Mouse (Mus musculus) gastrocnemius, postnatal 25 days (tissue): ENCODE data around the gene Phlda3. TPM values are rescaled to one million over a fixed set of nuclear protein-coding genes. Genes with fewer than 3 reads are reported as not detected.

Experiments
- DNase-seq: peaks from one replicate; pipeline ENCODE4 v3.0.0; 2022
- long read RNA-seq, 2 experiments: library from polyadenylated mRNA; stranded (forward); transcript quantifications; one replicate each; pipeline ENCODE4 v2.0.0; 2021
- total RNA-seq, 2 experiments: library from RNA; stranded (reverse); gene quantifications; 1 replicate in 1 of 2; 2 replicates in 1 of 2; pipeline ENCODE4 v1.2.3; 2021

The Phlda3 gene
- total RNA-seq, result 100 to 1,000 TPM in 1 of 2 experiments, 10 to 100 TPM in 1; 56.9 to 161 TPM
- long read RNA-seq, experiment 1, transcript Phlda3-201 (2 exons, 1,435 nt), result major isoform, 117 of 132 reads
- long read RNA-seq, experiment 1, partial matches to known transcripts, result 15 of 132 reads
- long read RNA-seq, experiment 1, other reads (novel, unspliced or antisense), result 0 of 132 reads
- long read RNA-seq, experiment 2, transcript Phlda3-201 (2 exons, 1,435 nt), result major isoform, 219 of 236 reads
- long read RNA-seq, experiment 2, partial matches to known transcripts, result 16 of 236 reads
- long read RNA-seq, experiment 2, other reads (novel, unspliced or antisense), result 1 of 236 reads

DNA sequence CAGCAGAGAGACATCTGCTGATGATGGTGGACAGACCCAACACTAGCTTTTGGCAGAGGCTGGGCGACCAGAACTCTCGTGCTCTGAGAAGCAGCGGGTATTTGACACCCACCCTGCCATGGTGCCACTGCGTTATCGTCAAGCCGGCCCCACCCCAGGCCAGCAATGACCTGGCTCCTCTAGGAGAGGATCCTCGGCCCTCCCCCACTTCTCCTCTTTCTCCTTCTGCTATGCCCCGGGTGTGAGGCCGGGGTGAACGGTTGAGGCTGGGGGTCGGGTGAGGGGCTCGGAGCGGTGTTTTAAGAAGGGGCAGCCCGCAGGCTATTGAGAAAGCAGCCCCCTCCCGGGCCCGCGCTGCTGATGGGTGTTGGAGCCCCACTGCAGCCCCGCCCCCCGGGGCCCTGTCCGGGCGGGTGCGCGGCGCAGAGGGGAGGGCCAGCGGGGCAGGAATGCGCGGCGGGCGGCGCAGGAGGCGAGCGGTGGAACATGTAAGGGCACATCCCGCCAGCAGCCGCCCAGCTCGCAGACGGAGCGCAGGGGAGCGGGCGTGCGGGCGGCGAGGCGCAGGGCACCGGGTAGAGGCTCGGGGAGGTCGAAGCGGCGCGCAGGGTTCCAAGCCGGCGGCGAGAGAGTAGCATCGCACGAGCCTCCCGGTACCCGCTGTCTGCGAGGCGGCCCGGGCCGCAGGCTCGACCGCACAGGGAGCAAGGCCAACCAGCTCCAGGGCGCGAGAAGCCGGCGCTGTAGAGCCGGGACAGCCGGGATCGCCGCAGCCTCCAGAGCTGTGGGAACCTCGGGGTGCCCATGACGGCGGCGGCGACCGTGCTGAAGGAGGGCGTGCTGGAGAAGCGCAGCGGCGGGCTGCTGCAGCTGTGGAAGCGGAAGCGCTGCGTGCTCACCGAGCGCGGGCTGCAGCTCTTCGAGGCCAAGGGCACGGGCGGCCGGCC, at the start of gene Phlda3:
Gene Phlda3 (plus strand): TSS at position 475 of the 947 bp plus-strand sequence.
- DNase-seq, result peak; percentile 87

DNA sequence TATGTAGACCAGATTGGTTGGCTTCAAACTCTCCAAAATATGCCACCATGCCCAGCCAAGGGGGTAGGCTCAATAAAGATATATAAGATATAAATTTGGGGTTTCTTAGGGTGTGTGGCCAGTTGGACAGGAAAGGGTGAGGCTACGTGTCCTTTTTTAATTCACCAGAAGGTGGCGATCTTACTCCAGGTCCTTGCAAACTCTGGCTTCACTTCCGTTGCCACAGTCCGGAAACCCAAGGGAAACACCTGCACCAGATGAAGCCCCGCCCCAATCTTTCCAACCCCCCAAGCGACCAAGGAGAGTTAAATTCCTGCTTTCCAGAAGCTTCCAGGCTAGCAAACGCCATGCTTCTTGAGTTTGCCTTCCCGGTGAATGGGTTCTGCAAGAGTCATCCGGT, 46.4 kb upstream of the Phlda3 start:
- peak; percentile 54 for DNase-seq

DNA sequence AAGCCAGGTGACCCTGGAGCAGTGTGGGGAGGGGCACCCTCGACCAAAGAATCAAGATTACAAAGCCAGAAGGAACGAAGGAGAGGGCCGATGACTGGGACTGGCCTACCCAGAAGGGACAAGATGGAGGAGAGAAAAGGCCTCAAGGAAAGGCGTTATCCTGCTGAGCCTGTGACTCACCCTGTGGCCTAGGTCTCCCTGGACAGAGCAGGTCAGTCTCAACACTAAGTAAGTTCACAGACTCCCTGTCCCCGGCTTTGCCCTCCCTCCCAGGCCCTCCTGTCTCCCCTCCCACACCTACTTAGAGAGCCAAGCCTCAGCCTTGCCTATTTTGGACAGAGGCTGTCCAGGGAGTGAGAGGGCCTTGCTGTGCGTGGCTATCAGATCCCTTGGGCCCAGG, 45.9 kb upstream of the Phlda3 start, which contains the start of gene Csrp1:
Gene Csrp1 (plus strand): TSS at position 79 of the 400 bp plus-strand sequence.
- DNase-seq, result no peak

GRCm38 (mm10) chr1:135723016-135723415, 42.9 kb upstream of the Phlda3 start:
- no peak for DNase-seq

DNA sequence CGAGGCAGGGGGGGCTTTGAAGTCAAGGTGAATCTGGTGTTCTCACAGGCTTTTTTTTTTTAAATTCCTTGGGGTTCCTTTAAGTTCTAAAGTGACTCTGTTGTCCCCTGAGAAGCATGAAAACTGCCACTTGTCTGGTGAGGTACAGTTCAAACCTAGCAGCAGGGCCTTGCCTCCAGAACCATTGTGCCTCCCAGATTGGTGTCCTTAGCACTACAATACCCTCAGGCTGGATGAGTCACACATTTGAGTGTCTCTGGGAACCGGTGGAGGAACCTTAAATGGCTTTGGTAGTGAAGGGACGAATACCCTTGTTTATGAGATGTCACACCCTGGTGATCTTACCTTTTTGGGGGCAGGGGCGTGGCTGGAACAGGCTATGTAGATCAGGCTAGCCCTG, 41.8 kb upstream of the Phlda3 start:
- DNase-seq, result no peak

DNA sequence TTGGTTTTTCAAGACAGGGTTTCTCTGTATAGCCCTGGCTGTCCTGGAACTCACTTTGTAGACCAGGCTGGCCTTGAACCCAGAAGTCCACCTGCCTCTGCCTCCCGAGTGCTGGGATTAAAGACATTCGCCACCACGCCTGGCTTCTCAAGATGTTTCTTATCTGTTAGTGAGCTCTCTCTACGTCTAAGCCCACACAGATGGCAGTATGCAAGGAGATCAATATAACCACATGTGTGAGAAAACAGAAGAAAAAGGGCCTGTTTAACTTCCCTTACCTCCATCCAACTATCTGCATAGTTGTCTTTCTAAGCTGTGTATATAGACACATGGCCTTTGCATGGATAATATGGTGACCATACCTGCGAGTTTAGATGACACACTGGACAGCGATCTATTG, 40.6 kb upstream of the Phlda3 start:
- DNase-seq, result no peak

- no peak for DNase-seq
Observed at GRCm38 (mm10) chr1:135725936-135726335, 40.0 kb upstream of the Phlda3 start.

GRCm38 (mm10) chr1:135728631-135729366, 37.1 kb upstream of the Phlda3 start:
- peak; percentile 90 for DNase-seq

DNA sequence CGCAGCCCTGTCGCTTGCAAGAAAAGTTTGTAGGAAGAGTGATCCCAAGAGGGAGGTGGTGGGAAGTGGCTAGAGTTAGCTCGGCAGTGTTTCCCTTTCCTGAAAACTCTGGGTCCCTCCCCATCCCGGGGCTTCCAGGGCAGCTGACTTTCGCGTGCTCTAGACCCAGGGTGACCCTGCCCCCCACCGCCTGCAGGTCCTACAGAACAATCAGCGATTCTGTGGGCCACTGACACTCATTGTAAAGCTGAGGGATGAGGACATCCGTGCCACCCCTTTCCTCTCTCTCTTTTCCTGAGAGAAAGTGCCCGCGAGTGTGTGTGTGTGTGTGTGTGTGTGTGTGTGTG, 36.6 kb upstream of the Phlda3 start:
- DNase-seq, result no peak

- no peak for DNase-seq
Observed at GRCm38 (mm10) chr1:135729821-135730220, 36.1 kb upstream of the Phlda3 start.

GRCm38 (mm10) chr1:135730296-135730695, 35.6 kb upstream of the Phlda3 start:
- no peak for DNase-seq

- DNase-seq, result no peak
Observed at GRCm38 (mm10) chr1:135731393-135731792, 34.5 kb upstream of the Phlda3 start.

- no peak for DNase-seq
Observed at GRCm38 (mm10) chr1:135731897-135732684, 33.8 kb upstream of the Phlda3 start.

DNA sequence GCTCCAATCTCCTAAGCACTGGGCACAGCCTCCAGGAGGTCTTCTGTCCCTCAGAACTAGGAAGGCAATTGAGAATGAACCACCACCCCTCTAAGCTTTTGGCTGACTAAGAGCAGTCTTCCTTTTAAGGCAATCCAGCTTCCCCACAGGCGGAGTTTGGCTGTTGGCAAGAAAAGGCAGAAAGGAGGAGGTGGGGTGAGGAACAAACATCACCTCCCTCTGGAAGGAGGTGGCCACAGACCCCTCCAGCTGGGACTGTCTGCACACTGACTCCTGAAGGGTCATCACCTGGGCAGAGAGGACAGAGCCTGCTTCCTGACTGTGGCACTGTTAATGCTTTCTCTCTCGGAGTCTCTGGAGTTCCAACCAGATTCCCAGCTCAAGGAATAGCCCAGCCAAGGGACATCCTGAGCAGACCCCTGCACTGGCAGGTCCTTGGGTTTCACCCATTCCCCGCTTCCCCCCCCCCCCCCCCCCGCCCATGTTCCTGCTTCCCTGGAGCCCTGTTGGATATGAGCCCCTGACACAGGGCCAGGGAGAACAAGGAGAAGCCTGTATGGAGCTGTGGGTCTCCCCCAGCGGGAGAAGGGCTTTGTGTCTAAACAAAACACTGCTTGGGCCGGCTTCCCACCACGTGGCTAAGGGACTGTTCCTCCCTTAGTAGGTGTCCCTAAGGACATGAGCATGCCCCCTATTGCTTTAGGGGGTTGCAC, 31.5 kb upstream of the Phlda3 start:
- no peak for DNase-seq

DNA sequence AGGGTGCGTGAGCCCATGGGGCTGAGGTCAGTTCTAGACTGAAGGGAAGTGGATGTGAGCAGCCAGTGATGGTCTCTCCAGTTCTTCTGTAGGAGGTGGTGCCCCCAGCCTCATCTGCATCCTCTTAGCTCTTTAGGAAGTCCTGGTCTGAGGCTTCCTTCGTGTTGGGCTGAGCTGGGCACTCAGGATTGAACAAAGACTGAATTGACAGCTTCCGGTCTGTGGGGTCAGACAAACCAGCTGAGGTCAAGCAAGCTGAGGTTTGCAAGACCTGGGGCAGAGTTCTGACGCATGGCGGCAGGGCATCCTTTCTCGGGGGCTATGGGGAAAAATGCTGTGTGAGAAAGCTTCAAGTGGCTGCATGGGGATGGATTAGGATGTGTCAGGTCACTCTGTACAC, 30.5 kb upstream of the Phlda3 start:
- no peak for DNase-seq

DNA sequence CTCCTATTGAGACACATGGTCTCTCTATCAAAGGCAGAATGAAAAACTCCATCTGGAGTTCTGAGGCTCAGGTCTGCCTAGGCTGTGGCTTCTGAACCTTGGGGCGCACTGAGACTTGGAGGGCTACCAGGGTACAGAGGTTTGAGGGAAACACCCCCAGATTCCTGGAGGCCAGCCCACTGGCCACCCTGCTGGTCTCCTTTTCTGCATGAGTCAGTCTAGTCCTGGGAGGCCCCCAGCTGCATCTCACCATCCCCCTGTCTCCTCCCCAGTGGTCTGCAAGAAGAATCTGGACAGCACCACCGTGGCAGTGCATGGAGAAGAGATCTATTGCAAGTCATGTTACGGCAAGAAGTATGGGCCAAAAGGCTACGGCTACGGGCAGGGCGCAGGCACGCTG, 20.9 kb upstream of the Phlda3 start:
- no peak for DNase-seq

- DNase-seq, result no peak
Observed at GRCm38 (mm10) chr1:135746248-135746647, 19.7 kb upstream of the Phlda3 start.

DNA sequence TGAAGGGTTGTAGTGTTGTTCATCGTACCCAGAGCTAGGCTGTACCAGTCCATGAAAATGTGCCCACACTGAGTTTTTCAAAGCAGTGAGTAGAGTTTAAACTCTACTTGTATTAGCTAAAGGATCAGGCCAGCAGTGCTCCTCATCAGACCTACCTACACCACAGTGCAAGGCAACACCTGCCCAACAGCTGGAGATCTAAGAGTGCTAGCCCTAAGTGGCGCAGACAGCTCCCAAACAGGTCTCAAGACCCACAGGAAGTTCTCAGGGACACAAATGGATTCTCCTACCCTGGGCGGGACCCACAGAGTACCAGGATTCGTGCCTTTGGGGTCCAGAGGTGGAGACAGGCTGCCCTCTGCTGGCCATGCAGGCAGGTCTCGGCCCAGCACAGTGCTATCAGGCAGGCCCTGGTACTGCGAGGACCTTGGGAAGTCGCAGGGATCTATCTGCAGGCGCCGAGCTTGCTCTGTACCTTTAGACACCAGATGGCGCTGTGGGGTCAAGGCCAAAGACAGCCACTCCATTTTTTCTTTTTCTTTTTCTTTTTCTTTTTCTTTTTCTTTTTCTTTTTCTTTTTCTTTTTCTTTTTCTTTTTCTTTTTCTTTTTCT, 13.1 kb upstream of the Phlda3 start:
- DNase-seq, result peak; percentile 87

DNA sequence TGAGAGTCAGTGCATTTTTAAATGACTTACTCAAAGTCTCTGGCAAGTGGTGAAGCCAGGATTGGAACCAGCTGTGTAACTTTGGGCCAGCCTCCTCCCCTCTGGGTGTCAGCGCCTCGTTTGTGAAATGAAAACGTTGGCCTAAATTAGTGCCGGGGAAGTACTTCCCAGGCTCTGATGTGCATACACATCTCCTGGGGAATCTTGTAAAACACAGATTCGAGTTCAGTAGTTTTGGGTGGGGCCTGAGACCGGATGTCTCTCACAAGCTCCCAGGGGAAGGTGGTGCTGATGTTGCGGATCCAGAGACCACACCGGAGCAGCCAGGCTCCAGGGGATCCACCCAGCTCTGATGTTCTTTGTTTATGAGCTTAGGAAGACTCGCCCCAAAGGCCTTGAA, 10.6 kb upstream of the Phlda3 start:
- peak; percentile 74 for DNase-seq

DNA sequence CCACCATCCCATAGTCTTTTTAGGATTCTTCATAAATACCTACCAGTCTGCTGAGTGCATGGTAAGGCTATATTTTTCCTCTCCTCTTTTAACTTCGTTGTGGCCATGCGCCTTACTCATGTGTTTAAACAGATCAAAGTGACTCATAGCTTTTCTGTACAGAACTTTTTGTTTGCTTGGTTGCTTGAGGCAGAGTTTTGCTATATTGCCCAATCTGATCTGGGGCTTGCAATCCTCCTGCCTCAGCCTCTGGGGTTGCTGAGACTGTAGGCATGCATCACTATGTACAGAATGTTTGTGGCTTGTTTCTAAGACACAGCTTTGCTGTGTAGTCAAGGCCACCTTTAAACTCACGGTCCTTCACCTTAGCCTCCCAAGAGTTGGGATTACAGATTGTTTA, 10.0 kb upstream of the Phlda3 start:
- no peak for DNase-seq

DNA sequence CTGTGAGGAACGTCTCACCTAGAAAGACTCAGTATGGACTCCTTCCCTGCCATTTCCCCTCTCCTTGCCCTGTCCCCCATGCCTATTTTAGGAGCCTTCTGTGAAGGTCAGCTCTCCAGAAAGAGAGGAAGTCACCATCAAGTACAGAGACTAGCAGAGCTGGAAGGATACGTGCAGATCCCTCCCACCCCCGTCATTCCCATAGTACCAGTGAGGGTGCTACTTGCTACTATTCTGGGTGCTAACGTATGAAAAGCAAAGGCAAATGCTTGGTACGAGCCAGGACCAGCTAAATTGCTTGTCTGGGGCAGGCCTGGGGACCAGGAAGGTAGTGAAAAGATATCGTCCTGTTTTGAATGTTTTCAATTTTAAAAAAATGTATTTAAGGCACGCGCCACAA, 8.6 kb upstream of the Phlda3 start:
- DNase-seq, result no peak
